Mouse (Mus musculus): ENCODE data around the gene Tmem116. TPM values are rescaled to one million over a fixed set of nuclear protein-coding genes. Genes with fewer than 3 reads are reported as not detected.

Tmem116 gene
- polyA plus RNA-seq, 1 experiment from 2014 or later, result 1.3 TPM

- Histone ChIP-seq H3K27me3 (no peaks in the 10 kb centered on the region), H3K9me3 (no peaks in the 10 kb centered on the region), H3K36me3 (peaks cover 50% of the 10 kb centered on the region), H3K9ac (0 out of 2 replicates have a peak overlapping the region, but pooled peaks have one; percentile 3), H3K27ac (no peak overlapping the region), H3K4me1 (peaks cover 28% of the 10 kb centered on the region), H3K4me3 (no peak overlapping the region), H3K4me2 (no peak overlapping the region)
- WGBS, result 66% methylated on average over 6 of the region's 6 CpGs
- ATAC-seq (ENCODE audit: insufficient number of reproducible peaks, insufficient read depth, low FRiP score, low TSS enrichment, low read depth), result no peak
Observed at GRCm38 (mm10) chr5:121449976-121450375, 1.7 kb upstream of the Tmem116 start.

DNA sequence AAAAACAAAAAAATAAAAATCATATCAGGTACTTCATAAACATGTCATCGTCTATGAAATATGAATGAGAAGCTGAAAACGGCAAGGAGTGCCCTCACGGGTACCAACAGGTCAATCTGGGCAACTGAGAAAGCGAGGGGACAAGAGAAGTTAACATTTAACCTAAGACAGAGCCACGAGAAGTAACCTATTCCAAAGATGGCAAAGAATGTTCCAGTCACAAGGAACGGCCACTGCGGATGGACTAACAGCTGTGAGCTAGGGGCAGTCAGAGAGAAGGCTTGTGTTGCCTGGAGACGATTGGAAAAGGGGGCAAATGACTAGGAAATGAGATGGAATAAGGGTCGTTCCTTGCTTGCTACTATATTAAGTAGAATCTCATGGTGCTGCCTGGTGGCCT is 1.2 kb upstream of the Tmem116 start:
- Histone ChIP-seq H3K27ac (no peak overlapping the region), H3K27me3 (no peaks in the 10 kb centered on the region), H3K4me1 (peaks cover 28% of the 10 kb centered on the region), H3K9me3 (no peaks in the 10 kb centered on the region), H3K4me2 (peak overlapping the region; percentile 88; the same call in 1 of the 2 replicates), H3K9ac (no peak overlapping the region; the same call in 1 of the 2 replicates), H3K4me3 (no peak overlapping the region), H3K36me3 (peaks cover 45% of the 10 kb centered on the region)
- ATAC-seq (ENCODE audit: insufficient number of reproducible peaks, insufficient read depth, low FRiP score, low TSS enrichment, low read depth), result no peak
- 83% methylated on average over 9 of the region's 9 CpGs for WGBS

- no peak for ATAC-seq (ENCODE audit: insufficient number of reproducible peaks, insufficient read depth, low FRiP score, low TSS enrichment, low read depth)
- Histone ChIP-seq H3K27me3 (no peaks in the 10 kb centered on the region), H3K36me3 (peaks cover 37% of the 10 kb centered on the region), H3K4me3 (peak overlapping the region; percentile 97), H3K4me2 (peak overlapping the region; percentile 88), H3K9me3 (no peaks in the 10 kb centered on the region), H3K9ac (peak overlapping the region; percentile 95), H3K27ac (peak overlapping the region; percentile 93; the same call in 1 of the 2 replicates), H3K4me1 (peaks cover 28% of the 10 kb centered on the region)
- WGBS, result 21% methylated on average over 8 of the region's 8 CpGs
Observed at GRCm38 (mm10) chr5:121451203-121451602, 490 bp upstream of the Tmem116 start.

DNA sequence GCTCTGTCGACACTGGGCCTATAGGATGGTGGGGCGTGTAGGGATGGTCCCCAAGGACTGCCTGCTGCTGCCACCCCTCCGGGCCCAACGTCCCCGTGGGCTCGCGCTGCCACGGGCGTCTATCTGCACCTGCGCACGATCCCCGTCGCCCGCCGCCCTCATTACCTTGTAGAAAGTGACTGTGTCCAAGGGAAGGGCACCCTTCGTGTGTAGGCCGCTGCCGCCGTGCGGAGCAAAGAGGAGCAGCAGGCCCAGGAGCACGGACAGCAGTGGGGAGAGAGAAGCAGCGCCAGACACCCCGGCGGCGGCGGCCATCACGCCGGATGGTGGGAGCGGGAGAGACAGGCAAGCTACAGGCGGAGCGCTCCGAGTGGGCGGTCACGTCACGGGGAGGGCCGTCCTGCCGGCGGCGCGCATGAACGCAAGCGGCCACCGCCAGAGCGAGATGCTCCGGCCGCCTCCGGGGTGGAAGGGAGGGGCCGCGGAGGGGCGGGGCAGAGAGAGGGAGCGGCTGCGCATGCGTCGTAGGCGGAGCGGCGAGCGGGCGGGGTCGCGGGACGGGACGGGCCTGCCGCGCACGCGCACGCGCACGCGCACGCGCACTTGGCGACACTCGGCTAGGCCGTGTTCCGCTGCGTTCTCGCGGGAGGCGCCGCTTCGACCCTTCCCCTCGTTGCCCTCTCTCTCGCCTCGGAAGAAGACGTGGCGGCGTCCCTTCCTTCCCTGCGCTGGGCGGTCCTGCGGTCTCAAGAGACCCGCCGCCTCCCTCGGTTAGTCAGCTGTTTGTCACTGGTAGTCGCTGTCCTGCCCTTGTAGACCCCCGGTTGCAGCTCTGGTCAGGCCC is 555 bp downstream of the Tmem116 start, which contains the start of gene Erp29:
Gene Erp29, minus strand, starts transcription at position 481 of the 844 bp plus-strand sequence.
- Histone ChIP-seq H3K36me3 (peaks cover 27% of the 10 kb centered on the region), H3K27ac (peak within 1 kb of the TSS; percentile 93), H3K9me3 (no peaks in the 10 kb centered on the region), H3K4me2 (peak within 1 kb of the TSS; percentile 88), H3K4me3 (peak within 1 kb of the TSS; percentile 97), H3K4me1 (peaks cover 28% of the 10 kb centered on the region), H3K27me3 (no peaks in the 10 kb centered on the region), H3K9ac (peak within 1 kb of the TSS; percentile 95)
- ATAC-seq (ENCODE audit: insufficient number of reproducible peaks, insufficient read depth, low FRiP score, low TSS enrichment, low read depth), result peak; percentile 84
- WGBS, result under 1% methylated on average over 58 of the region's 97 CpGs

GRCm38 (mm10) chr5:121452906-121453305 is 1.2 kb downstream of the Tmem116 start:
- Histone ChIP-seq H3K4me3 (peak overlapping the region; percentile 97), H3K9me3 (no peaks in the 10 kb centered on the region), H3K27me3 (no peaks in the 10 kb centered on the region), H3K4me2 (peak overlapping the region; percentile 88), H3K27ac (peak overlapping the region; percentile 92), H3K4me1 (peaks cover 28% of the 10 kb centered on the region), H3K9ac (peak overlapping the region; percentile 95), H3K36me3 (peaks cover 20% of the 10 kb centered on the region)
- ATAC-seq (ENCODE audit: insufficient number of reproducible peaks, insufficient read depth, low FRiP score, low TSS enrichment, low read depth), result no peak
- 5% methylated on average over 9 of the region's 9 CpGs for WGBS

DNA sequence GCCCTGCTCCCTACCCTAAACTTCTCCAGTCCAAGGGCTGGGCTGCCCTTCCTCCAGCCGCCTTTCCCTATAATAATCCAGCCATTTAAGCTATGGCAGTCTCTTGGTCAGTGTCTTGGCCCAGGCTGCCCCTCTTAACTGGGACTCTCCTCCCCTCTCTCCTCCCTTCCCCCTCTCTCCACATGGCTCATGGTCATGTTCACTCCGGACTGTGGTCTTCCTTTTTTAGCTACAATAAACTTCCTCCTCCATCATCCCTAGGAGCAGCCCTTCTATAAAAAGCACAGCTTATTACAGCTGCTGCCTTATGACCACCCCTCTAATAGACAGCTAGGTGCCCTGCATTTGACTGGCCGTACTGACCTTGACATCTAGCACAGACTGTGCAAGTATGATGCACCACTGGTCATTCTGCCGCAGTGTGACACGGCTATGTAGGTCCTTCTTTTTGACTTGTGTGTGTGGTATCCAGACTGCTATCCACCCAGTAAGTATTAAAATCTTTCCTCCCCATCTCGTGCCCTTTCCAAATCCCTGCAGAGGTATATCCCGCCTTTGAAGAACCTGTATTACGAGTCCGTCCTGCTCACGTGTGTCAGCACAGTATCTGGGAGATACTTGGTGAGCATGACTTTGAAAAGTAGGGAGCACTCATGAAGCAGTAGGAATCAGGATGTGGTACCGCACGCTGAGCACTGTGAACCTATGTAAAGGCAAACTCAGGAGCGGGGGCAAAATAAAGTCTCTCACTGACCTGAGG is 2.2 kb downstream of the Tmem116 start:
- Histone ChIP-seq H3K4me3 (peak overlapping the region; percentile 97; the same call in 1 of the 2 replicates), H3K36me3 (peaks cover 10% of the 10 kb centered on the region), H3K4me2 (peak overlapping the region; percentile 88), H3K27ac (peak overlapping the region; percentile 30; the same call in 1 of the 2 replicates), H3K9ac (0 out of 2 replicates have a peak overlapping the region, but pooled peaks have one; percentile 95), H3K27me3 (no peaks in the 10 kb centered on the region), H3K4me1 (peaks cover 28% of the 10 kb centered on the region), H3K9me3 (no peaks in the 10 kb centered on the region)
- WGBS, result 81% methylated on average over 13 of the region's 13 CpGs
- ATAC-seq (ENCODE audit: insufficient number of reproducible peaks, insufficient read depth, low FRiP score, low TSS enrichment, low read depth), result no peak

GRCm38 (mm10) chr5:121454503-121454782 is 2.8 kb downstream of the Tmem116 start:
- Histone ChIP-seq H3K4me3 (no peak overlapping the region), H3K27ac (0 out of 2 replicates have a peak overlapping the region, but pooled peaks have one; percentile 30), H3K36me3 (0 out of 2 replicates have a peak, but pooled peaks cover 7% of the 10 kb centered on the region), H3K4me2 (no peak overlapping the region), H3K27me3 (no peaks in the 10 kb centered on the region), H3K9me3 (no peaks in the 10 kb centered on the region), H3K4me1 (peaks cover 28% of the 10 kb centered on the region), H3K9ac (no peak overlapping the region)
- ATAC-seq (ENCODE audit: insufficient number of reproducible peaks, insufficient read depth, low FRiP score, low TSS enrichment, low read depth), result no peak
- WGBS, result 73% methylated on average over 3 of the region's 3 CpGs

DNA sequence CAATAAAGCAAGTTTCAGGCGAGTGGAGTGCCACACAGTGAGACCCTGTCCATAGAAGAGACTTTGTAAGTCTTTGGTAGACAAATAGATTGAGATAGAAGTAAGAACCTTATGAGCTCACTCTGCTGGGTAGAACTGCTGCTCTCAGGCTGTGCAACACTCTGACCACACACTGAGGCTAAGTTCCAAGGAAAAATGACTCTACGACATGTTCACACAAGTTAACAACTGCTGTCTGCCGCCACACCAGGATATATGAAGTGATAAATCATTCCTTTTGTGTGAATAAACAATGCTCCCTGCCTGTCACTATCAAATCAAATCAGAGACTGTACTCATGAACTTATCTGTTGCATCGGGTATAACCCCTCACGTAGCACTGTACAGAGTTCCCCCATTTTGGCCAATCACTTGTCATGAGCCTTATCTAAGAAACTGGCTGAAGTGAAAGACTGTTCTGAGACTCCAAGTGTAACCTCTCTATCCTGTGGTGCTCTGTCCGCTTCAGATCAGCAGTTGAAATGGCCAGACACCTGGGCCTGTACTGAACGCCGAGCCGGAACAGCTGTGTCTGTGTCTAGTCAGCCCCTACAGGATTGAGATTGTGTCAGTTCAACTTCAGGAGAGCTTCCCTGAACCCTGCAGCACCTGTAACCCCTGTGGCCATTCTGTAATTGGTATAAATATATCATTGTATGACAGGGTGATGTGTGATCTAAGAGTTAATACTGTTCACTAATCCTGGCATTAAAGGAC is 4.0 kb downstream of the Tmem116 start:
- 80% methylated on average over 9 of the region's 9 CpGs for WGBS
- Histone ChIP-seq H3K36me3 (no peaks in the 10 kb centered on the region), H3K4me1 (peaks cover 24% of the 10 kb centered on the region), H3K4me3 (no peak overlapping the region), H3K27ac (peak overlapping the region; percentile 16; the same call in 1 of the 2 replicates), H3K9ac (no peak overlapping the region), H3K9me3 (0 out of 2 replicates have a peak, but pooled peaks cover 2% of the 10 kb centered on the region), H3K27me3 (no peaks in the 10 kb centered on the region), H3K4me2 (no peak overlapping the region)
- no peak for ATAC-seq (ENCODE audit: insufficient number of reproducible peaks, insufficient read depth, low FRiP score, low TSS enrichment, low read depth)

DNA sequence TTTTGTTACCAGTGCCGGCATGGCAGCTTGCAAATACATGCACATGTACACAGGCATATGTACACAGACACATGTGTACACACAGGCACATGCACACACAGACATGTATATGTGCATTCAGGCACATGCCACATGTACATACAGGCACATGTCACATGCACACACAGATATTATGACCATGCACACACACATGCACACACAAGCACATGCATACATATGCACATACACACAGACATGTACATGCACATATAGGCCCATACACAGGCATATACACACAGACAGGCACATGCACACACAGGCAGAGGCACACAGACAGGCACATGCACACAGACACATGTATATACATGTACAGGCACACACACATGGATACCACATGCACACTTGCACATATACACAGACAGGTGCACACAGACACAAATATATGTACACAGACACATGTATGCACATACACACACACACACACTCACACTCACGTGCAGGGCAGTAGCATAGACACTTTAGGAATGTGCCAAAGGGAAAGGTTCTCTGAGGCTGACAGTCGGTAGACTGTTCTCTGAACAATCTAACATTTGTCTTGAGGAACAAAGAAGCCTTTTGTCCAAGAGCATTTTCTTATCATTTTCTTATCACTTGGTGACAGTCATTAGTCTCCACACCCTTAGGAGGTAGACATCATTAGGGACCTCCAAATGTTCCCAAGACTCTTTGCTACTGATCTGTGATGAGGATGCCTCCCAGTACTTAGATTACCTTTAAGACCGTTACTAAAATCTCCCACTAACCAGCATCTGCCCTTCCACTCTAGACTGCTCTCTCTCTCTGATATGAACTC is 9.9 kb downstream of the Tmem116 start:
- Histone ChIP-seq H3K4me2 (no peak overlapping the region), H3K9me3 (0 out of 2 replicates have a peak, but pooled peaks cover 2% of the 10 kb centered on the region), H3K4me1 (no peaks in the 10 kb centered on the region), H3K9ac (no peak overlapping the region), H3K27ac (no peak overlapping the region), H3K4me3 (no peak overlapping the region), H3K36me3 (no peaks in the 10 kb centered on the region), H3K27me3 (no peaks in the 10 kb centered on the region)
- no peak for ATAC-seq (ENCODE audit: insufficient number of reproducible peaks, insufficient read depth, low FRiP score, low TSS enrichment, low read depth)
- WGBS, result 39% methylated on average over 4 of the region's 4 CpGs

- no peaks in the 10 kb centered on the region for H3K27me3 ChIP-seq
- ATAC-seq (ENCODE audit: insufficient number of reproducible peaks, insufficient read depth, low FRiP score, low TSS enrichment, low read depth), result no peak
- H3K36me3 ChIP-seq, result no peaks in the 10 kb centered on the region
- H3K4me1 ChIP-seq, result no peaks in the 10 kb centered on the region
- H3K4me2 ChIP-seq, result no peak overlapping the region
- H3K9me3 ChIP-seq, result 0 out of 2 replicates have a peak, but pooled peaks cover 2% of the 10 kb centered on the region
- H3K9ac ChIP-seq, result no peak overlapping the region
- no peak overlapping the region for H3K4me3 ChIP-seq
- WGBS, result 8% methylated on average over 1 of the region's 1 CpGs
- no peak overlapping the region for H3K27ac ChIP-seq
Observed at GRCm38 (mm10) chr5:121462171-121462502, 10.4 kb downstream of the Tmem116 start.
